Comparison of ENCODE assay signal across 31 mouse cellular contexts in genomic region chr15:100268916-100269315, GRCm38 (mm10). TPM values are rescaled to one million over a fixed set of nuclear protein-coding genes. Genes with fewer than 3 reads are reported as not detected.
DNase-seq lines count a peak whose midpoint lies in the region; ATAC-seq lines count a peak whose summit lies in the region.
"Had no signal": no experiment of that assay in that cellular context is flagged by ENCODE, and none has a peak within 500 bp of the region (broad histone marks: within the 10 kb centered on the region; RNA-seq: fewer than 3 reads in every experiment).

No protein-coding gene starts in this region.

- 58% methylated on average over 2 of the region's 2 CpGs for WGBS in heart, embryonic 11.5 days (ENCODE audit: insufficient replicate concordance)
- WGBS in hindbrain, embryonic 10.5 days = 76% methylated on average over 2 of the region's 2 CpGs

- no peaks in the 10 kb centered on the region for H3K36me3 ChIP-seq in heart, embryonic 11.5 days (ENCODE audit: control insufficient read depth, insufficient read depth, low read length)
- H3K36me3 ChIP-seq in hindbrain, embryonic 10.5 days = no peaks in the 10 kb centered on the region
- H3K36me3 ChIP-seq: embryonic facial prominence, embryonic 13.5 days; embryonic facial prominence, embryonic 15.5 days; forebrain, embryonic 10.5 days; forebrain, embryonic 12.5 days; G1E had no signal

- H3K4me2 ChIP-seq in heart, embryonic 11.5 days = no peak overlapping the region
- H3K4me2 ChIP-seq: embryonic facial prominence, embryonic 13.5 days; embryonic facial prominence, embryonic 15.5 days; forebrain, embryonic 12.5 days had no signal

- ATAC-seq in heart, embryonic 11.5 days (replicated peaks; ENCODE audit: insufficient number of reproducible peaks, low FRiP score, low TSS enrichment) = no peak
- ATAC-seq: activated CD4-positive, CD25-positive, alpha-beta regulatory T cell, adult 4 months; CD4-positive, CD25-positive, alpha-beta regulatory T cell, adult 4 months; forebrain, embryonic 14.5 days; forebrain, embryonic 16.5 days; Patski had no signal

- peak; percentile 71 for DNase-seq in heart, adult 11 months
- peak; percentile 54 for DNase-seq in ES-CJ7 (ENCODE audit: low read depth, low spot score)
- peak; percentile 57 for DNase-seq in R1 (ENCODE audit: low read depth, low spot score)
- no peak for DNase-seq in adrenal gland, adult 2 months
- DNase-seq in adrenal gland, postnatal 4 days (ENCODE audit: low spot score in 2 of 2) = no peak
- DNase-seq in hindbrain, embryonic 10.5 days (ENCODE audit: low spot score) = no peak
- DNase-seq: adrenal gland, postnatal 10 days; adrenal gland, postnatal 25 days; B cell, adult 2 months; cerebellum, adult 11-12 months; cerebellum, adult 2 months; cerebellum, adult 9-10 months; cerebellum, postnatal 10 days; cerebellum, postnatal 25 days had no signal

- 0 out of 2 replicates have a peak, but pooled peaks cover 5% of the 10 kb centered on the region for H3K27me3 ChIP-seq in heart, embryonic 11.5 days (ENCODE audit: control insufficient read depth, insufficient read depth, low read length)
- H3K27me3 ChIP-seq in hindbrain, embryonic 10.5 days (ENCODE audit: insufficient read depth, poor library complexity, severe bottlenecking) = peaks cover 25% of the 10 kb centered on the region; the same call in 1 of the 2 replicates
- H3K27me3 ChIP-seq: CH12.LX; embryonic facial prominence, embryonic 15.5 days; Patski had no signal

- H3K4me1 ChIP-seq in heart, embryonic 11.5 days (ENCODE audit: control insufficient read depth, insufficient read depth, low read length) = no peaks in the 10 kb centered on the region
- H3K4me1 ChIP-seq in hindbrain, embryonic 10.5 days (replicated peaks) = no peaks in the 10 kb centered on the region
- H3K4me1 ChIP-seq: embryonic facial prominence, embryonic 13.5 days; embryonic facial prominence, embryonic 15.5 days; forebrain, embryonic 12.5 days had no signal

- no peak overlapping the region for H3K9ac ChIP-seq in heart, embryonic 11.5 days (ENCODE audit: low read depth, low read length)
- H3K9ac ChIP-seq: embryonic facial prominence, embryonic 13.5 days; embryonic facial prominence, embryonic 15.5 days; forebrain, embryonic 12.5 days had no signal

- H3K4me3 ChIP-seq in heart, embryonic 11.5 days (ENCODE audit: low read depth, low read length) = no peak overlapping the region
- H3K4me3 ChIP-seq in hindbrain, embryonic 10.5 days = no peak overlapping the region
- H3K4me3 ChIP-seq: embryonic facial prominence, embryonic 13.5 days; embryonic facial prominence, embryonic 15.5 days; erythroblast, embryonic 14.5 days; forebrain, embryonic 10.5 days; forebrain, embryonic 12.5 days had no signal

- no peaks in the 10 kb centered on the region for H3K9me3 ChIP-seq in heart, embryonic 11.5 days (replicated peaks; ENCODE audit: control insufficient read depth, low read length)
- peaks cover 8% of the 10 kb centered on the region; the same call in 1 of the 2 replicates for H3K9me3 ChIP-seq in hindbrain, embryonic 10.5 days
- H3K9me3 ChIP-seq: embryonic facial prominence, embryonic 13.5 days; embryonic facial prominence, embryonic 15.5 days; G1E had no signal

- no peak overlapping the region for H3K27ac ChIP-seq in heart, embryonic 11.5 days (ENCODE audit: low read depth, low read length)
- no peak overlapping the region for H3K27ac ChIP-seq in hindbrain, embryonic 10.5 days
- H3K27ac ChIP-seq: embryonic facial prominence, embryonic 13.5 days; embryonic facial prominence, embryonic 15.5 days; forebrain, embryonic 10.5 days; forebrain, embryonic 12.5 days had no signal

RNA-seq across cellular contexts. Expression of gene Tmprss12, which starts 11.7 kb away (rescaled TPM):
- polyA plus RNA-seq in heart, embryonic 11.5 days (2014; fragmentation: Nextera tagmentation; extraction: Ambion mirVana) = not detected in 2 replicates
- total RNA-seq in adrenal gland, adult 2 months (2021) = not detected
- polyA plus RNA-seq in adrenal gland, adult 2 months (2012; rRNA removed) = not detected in 2 replicates
- not detected for total RNA-seq in adrenal gland, postnatal 4 days (2021)
- polyA plus RNA-seq in hindbrain, embryonic 10.5 days (2016; fragmentation: Nextera tagmentation; extraction: Ambion mirVana) = not detected in 2 replicates
- total RNA-seq: adrenal gland, adult 18-20 months; adrenal gland, postnatal 10 days; adrenal gland, postnatal 25 days; CH12.LX; G1E had no signal
- polyA plus RNA-seq: activated CD4-positive, CD25-positive, alpha-beta regulatory T cell, adult 4 months; CD4-positive, CD25-positive, alpha-beta regulatory T cell, adult 4 months; cerebellum, adult 2 months; cortical plate, adult 2 months; embryonic facial prominence, embryonic 11.5 days; embryonic facial prominence, embryonic 13.5 days; embryonic facial prominence, embryonic 15.5 days; erythroblast, embryonic 14.5 days; forebrain, embryonic 10.5 days; forebrain, embryonic 12.5 days; forebrain, embryonic 14.5 days; forebrain, embryonic 16.5 days; frontal cortex, adult 2 months; G1E; Patski had no signal

RNA-seq across cellular contexts. Expression of gene Mettl7a1, which starts 35.0 kb away (rescaled TPM):
- 2.5 and 2.7 TPM in 2 replicates for polyA plus RNA-seq in heart, embryonic 11.5 days (2014; fragmentation: Nextera tagmentation; extraction: Ambion mirVana)
- total RNA-seq in adrenal gland, adult 2 months (2021) = 100 to 1,000 TPM; 117 to 142 TPM
- 69.8 and 78.4 TPM in 2 replicates for polyA plus RNA-seq in adrenal gland, adult 2 months (2012; rRNA removed)
- total RNA-seq in adrenal gland, postnatal 4 days (2021) = 10 to 100 TPM; 32.4 to 34.0 TPM
- 3.8 and 5.5 TPM in 2 replicates for polyA plus RNA-seq in hindbrain, embryonic 10.5 days (2016; fragmentation: Nextera tagmentation; extraction: Ambion mirVana)

RNA-seq across cellular contexts. Expression of gene Atf1, which starts 41.3 kb away (rescaled TPM):
- 33.7 and 38.6 TPM in 2 replicates for polyA plus RNA-seq in heart, embryonic 11.5 days (2014; fragmentation: Nextera tagmentation; extraction: Ambion mirVana)
- 10 to 100 TPM; 51.9 to 88.4 TPM for total RNA-seq in adrenal gland, adult 2 months (2021)
- polyA plus RNA-seq in adrenal gland, adult 2 months (2012; rRNA removed) = 43.6 and 61.8 TPM in 2 replicates
- total RNA-seq in adrenal gland, postnatal 4 days (2021) = 10 to 100 TPM; 86.2 to 89.7 TPM
- polyA plus RNA-seq in hindbrain, embryonic 10.5 days (2016; fragmentation: Nextera tagmentation; extraction: Ambion mirVana) = 22.9 and 34.4 TPM in 2 replicates

Comparison
In these comparisons a context has a peak if more than half of its experiments do, and no peak if none do; other contexts are left out.
1. DNase-seq: peak in heart, adult 11 months (single experiment), ES-CJ7 (single experiment) and R1 (single experiment); none in adrenal gland, adult 2 months (single experiment), adrenal gland, postnatal 4 days (0 of 2) and hindbrain, embryonic 10.5 days (single experiment).
2. RNA of gene Mettl7a1, which starts 35.0 kb away (polyA plus RNA-seq): 69.8 to 78.4 TPM in adrenal gland, adult 2 months; 3.8 to 5.5 TPM in hindbrain, embryonic 10.5 days and 2.5 to 2.7 TPM in heart, embryonic 11.5 days; every median in the first group is over 10 times any median in the second.